Mouse (Mus musculus): Measurements from ENCODE around the gene Rnf25.

Rnf25 gene

DNA sequence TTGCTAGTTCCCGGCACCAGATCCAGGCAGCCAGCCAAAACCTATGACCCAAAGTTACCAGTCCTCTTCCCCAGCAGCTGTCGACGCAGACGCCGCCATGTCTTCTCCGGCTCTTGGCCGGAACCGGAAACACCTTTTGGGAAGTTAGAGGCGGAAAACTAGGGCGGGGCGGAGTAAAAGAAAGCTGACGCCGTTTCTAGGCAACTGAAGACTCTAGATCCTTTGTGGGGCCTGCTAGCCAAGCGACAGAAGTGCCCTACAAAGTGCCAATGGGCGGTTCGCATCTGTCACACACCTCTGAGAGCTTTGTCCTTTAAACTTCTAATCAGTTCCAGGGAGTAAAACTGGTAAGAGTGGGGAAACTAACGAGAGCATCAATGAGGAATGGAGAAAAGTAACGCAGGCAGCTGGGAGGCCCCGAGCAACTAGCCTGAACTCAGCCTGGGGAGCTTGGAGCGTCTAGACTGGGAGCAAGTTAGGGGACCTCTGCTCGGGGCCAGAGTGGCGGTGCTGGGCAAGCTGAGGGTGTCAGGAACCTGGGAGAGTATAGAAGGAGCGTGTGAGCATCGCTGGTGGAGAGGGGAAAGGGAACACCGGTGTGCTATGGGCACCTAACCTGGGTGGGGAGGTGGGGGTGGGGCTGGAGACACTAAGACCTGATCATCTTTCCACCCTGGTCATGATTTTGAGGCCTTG lies at the start of gene Rnf25, which contains the start of gene Stk36:
TSS of gene Rnf25 (minus strand) at position 131 of the 696 bp plus-strand sequence.
TSS of gene Stk36 (plus strand) at position 179 of the 696 bp plus-strand sequence.
- peak; percentile 82 for DNase-seq (ENCODE audit: low read depth, low spot score)

DNA sequence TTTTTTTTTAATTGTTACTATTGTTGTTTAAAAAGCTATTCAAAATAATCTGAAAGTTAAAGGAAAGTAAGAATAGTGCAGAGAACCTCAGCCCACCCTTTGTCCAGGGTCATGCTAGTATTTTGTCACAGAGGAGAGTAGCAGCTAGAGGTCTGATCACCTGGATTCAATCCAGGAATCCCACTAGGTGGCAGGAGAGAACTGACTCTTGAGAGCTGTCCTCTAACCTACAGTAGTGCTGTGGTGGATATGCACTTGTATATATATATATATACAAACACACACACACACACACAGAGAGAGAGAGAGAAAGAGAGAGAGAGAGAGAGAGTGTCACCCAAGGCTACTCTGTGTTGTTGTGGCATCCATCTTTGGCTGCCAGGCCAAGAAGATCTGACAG lies 42.7 kb upstream of the Rnf25 start:
- peak; percentile 27 for DNase-seq (ENCODE audit: low read depth, low spot score)

- DNase-seq (ENCODE audit: low read depth, low spot score): no peak
These were observed 42.3 kb upstream of the Rnf25 start for GRCm38 (mm10) chr1:74643524-74643923.

GRCm38 (mm10) chr1:74632734-74633133 lies 31.5 kb upstream of the Rnf25 start:
- no peak for DNase-seq (ENCODE audit: low read depth, low spot score)

- no peak for DNase-seq (ENCODE audit: low read depth, low spot score)
These were observed 26.8 kb upstream of the Rnf25 start for GRCm38 (mm10) chr1:74628001-74628400.

DNA sequence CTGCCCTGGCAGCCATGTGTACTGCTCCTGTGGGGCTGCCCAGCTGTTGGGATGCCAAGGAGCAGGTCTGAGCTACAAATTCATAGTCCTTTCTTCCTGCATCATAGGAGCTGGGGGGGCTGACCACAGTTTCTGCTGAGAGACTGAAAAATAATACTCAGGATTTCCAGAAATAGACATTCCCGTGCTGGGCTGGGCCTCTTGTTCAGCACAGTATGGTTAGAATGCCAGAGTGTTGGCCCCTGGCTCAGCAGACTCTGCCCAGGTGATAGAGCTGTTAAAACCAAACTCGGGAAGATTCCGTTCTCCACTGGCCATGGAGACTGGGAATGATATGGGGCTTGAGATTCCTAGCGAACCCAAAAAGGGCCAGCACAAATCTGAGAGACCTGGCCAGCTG lies 24.9 kb upstream of the Rnf25 start:
- no peak for DNase-seq (ENCODE audit: low read depth, low spot score)

- no peak for DNase-seq (ENCODE audit: low read depth, low spot score)
These were observed 23.0 kb upstream of the Rnf25 start for GRCm38 (mm10) chr1:74624183-74624582.

DNA sequence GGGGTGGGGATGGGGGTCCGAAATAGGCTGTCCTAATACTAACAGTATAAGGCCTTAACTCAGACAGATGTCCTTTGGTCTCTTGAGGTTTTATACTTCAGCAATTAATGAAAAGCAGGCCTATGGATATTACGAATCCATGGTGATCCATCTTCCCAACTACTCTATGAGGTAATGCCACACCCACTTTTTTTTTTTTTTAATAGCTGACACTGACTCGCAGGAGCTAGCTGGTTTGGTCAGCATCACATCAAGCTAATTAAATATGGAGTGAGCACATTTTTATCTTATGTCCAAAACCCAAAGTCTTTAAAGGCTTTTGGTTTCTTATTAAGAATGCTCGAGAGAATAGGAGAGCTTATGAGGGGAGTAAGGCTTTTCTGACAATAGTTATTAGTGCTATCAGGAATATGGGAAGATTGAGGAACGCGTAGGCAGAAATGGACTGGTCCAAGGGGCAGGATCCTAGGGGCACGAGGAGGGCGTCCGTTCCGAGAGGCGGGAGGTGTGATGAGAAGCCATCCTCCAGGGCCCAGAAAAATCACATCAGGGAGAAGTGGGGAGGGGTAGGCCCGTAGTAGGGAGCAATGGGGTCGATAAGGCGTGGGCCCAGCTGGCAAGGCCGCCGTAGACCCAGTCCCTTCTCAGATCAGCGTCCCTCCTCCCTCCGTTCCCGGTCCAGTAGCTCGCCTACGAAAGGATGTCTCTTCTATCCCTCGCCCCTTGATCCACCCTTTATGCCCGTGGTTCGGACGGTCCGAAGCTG lies 513 bp downstream of the Rnf25 start:
- no peak for DNase-seq (ENCODE audit: low read depth, low spot score)

- DNase-seq (ENCODE audit: low read depth, low spot score): no peak
These were observed 6.8 kb downstream of the Rnf25 start for GRCm38 (mm10) chr1:74594434-74594833.

- DNase-seq (ENCODE audit: low read depth, low spot score): peak; percentile 99
These were observed 13.3 kb downstream of the Rnf25 start, which contains the start of the genes Zfp142 and Bcs1l for GRCm38 (mm10) chr1:74587773-74588445. TSS of gene Zfp142 (minus strand) at chr1:74588246. TSS of gene Bcs1l (plus strand) at chr1:74588289.

DNA sequence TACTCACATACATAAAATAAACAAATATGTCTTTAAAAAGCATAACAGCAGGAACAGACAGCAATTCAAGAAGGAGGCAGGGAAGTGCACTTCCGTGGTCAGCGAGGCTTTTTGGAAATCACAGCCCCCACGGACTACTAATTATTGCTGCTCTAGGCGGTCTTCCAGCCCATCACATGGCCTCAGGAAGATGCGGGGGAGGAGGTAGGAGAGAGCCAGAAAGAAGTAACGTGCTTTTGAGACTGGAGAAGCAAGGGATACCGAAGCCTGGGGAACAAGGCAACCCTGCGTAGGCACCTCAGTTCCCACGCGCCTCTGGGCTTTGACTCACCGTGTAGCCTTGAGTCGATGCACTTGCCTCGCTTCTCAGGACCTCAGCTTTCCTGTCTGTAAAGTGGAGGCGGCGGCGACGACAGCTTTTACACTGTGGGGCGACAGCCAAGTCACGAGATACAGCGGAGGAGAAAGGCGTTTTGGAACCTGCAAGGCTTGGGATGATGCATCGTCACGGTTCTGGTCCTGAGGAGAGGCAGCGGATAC lies 13.9 kb downstream of the Rnf25 start:
- DNase-seq (ENCODE audit: low read depth, low spot score): no peak

DNA sequence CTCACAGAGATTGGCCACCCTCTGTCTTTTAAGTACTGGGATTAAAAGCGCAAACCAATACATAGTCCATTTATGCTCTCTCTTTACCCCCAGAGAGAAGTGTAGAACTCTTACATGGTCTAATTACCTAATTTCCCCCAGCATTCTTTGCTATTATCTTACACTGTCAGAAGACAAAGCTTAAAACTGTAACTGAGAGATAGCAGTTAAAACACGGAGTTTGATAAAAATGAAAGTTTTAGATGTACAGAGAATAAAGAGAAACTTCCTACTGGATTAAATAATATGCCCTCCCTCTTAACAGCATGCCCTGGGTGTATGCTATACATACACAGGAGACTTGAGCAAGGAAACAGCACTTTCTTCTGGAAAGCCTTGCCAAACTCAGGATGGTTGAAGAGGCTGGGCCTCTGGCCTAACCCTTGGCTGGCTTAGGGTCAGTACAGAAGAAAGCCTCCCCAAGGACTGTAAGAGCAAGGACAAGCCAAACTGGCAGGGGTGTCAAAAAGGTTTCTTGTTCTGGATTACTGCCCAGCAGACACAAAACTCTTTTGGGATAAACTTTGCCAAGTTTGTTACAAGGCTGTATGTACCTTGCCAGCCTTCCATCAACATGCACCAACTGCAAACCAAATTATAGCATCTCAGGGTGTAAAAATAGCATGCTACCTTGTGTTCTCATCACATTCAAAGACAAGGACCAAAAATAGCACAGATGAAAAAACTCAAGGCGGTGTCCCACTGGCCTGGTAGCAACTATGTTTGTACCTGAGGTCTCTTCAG lies 16.4 kb downstream of the Rnf25 start:
- no peak for DNase-seq (ENCODE audit: low read depth, low spot score)

- DNase-seq (ENCODE audit: low read depth, low spot score): no peak
These were observed 18.6 kb downstream of the Rnf25 start for GRCm38 (mm10) chr1:74582621-74583020.

DNA sequence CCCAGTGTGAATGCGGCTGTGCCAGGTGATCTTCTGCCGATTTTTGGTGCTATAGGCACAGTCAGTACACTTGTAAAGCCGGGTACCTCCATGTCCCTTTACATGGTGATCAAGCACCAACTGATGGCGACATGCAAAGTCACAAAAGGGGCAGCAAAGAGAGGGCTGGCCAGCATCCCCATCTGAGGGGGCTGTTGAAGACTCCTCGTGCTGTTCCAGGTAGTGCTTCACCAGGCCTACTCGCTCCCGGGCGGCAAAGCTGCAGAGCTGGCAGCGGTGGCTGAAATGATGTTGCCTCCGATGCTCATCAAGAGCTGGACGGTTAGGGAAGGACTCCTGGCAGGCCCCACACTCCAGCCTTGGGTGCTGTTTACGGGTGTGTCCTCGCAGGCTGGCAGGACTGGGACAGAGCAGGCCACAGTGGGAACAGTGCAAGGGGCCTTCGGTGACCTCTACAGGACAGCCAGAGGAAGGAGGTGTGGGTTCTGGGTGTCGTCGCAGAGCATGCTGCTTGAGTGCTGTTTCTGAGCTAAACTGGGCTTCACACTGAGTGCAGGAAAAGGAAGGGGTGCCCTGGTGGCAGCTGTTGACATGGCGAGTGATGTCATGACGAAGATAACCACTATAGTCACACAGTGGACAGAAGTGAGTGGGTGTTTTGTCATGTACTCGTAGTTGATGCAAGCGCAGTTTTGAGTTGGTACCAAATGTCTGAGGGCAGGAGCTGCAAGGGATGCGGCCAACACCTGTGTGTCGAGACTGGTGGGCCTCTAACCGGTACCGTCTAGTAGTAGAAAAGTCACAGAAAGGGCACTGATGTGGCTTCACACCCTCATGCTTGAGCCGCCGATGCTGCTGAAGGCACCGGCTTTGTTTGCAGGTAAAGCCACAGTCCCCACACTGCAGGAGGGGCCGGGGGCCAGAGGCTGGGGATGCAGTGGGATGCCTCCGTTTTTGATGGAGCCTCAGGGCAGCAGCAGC lies 31.2 kb downstream of the Rnf25 start:
- no peak for DNase-seq (ENCODE audit: low read depth, low spot score)

DNA sequence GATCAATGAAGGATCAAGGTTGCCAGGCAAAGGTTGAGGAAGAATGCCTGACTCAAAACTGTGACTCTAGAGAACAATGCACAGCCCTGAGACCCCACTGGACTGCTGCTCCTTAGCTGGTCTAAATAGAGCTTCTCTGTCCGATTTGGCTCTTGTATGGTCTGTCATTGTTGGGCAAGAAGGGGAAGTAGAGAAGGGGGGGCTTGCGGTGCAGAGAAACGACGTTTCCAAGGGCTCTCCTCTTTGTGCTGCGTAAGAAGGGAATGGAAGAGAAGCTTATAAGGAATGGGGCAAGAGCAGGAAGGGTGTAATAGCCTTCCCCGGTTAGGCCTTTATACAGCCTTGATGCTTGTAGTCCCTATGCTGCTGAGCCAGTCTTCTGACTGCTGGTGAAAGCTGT lies 35.4 kb downstream of the Rnf25 start:
- DNase-seq (ENCODE audit: low read depth, low spot score): no peak

DNA sequence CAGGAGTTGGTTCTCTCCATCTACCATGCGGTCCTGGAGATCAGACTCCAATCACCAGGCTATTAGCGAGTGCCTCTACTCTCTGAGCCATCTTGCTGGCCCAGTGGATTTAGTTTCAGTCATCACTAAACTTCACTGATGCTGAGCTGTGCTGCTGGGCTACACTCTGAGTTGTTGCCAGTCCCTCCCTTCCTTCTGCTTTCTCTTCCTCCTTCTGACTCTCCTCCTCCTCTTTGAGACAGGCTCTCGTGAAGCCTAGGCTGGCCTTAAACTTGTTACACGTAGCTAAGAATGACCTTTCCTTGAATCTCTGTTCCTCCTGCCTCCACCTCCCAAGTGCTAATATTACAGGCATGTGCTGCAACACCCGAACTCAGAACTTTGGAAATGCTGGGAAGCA lies 42.1 kb downstream of the Rnf25 start:
- DNase-seq (ENCODE audit: low read depth, low spot score): no peak

- DNase-seq (ENCODE audit: low read depth, low spot score): no peak
These were observed 57.0 kb downstream of the Rnf25 start, which contains the start of gene Usp37 for GRCm38 (mm10) chr1:74544184-74544583. TSS of gene Usp37 (minus strand) at chr1:74544284.

Data from forelimb bud, embryonic 11.5 days (tissue).